Mouse (Mus musculus): ENCODE results near the gene Ncf2. TPM values are rescaled to one million over a fixed set of nuclear protein-coding genes. Genes with fewer than 3 reads are reported as not detected.

Gene Ncf2
- polyA plus RNA-seq, 1 experiment = 0.07 TPM

DNA sequence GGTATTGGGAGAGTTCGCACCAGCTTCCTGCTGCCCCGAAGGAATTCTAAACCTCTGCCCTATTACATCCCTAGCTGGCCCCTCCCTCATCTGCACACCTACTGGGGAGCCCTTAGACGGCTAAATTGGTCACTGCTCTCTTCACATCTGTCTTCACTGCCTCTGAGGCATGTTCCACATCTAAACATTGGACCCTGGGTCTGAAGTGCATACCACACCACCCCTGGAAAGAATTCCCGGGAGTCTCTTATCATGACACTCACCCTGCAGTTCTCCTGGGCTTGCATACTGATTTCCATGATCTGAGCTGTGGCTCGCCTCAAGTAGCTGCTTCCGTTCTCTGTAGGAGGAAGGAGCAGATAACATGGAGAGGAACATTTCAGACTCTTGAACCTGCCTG lies 9.2 kb upstream of the Ncf2 start:
- no peak overlapping the region for H3K4me3 ChIP-seq
- H3K36me3 ChIP-seq (ENCODE audit: control insufficient read depth, insufficient read depth) = no peaks in the 10 kb centered on the region
- H3K4me2 ChIP-seq (ENCODE audit: low read depth) = no peak overlapping the region
- TF ChIP-seq TCF3 (IDR thresholded peaks at IDR 0.05; ENCODE audit: insufficient read length, low read depth) (no peak), MAX (IDR thresholded peaks at IDR 0.05; ENCODE audit: low read depth) (no peak), TCF12 (IDR thresholded peaks at IDR 0.05; ENCODE audit: insufficient read depth, poor library complexity, severe bottlenecking) (no peak), POLR2AphosphoS2 (IDR thresholded peaks at IDR 0.05; ENCODE audit: insufficient read length, low read depth) (no peak), MYOD1 (IDR thresholded peaks at IDR 0.05; ENCODE audit: control insufficient read depth in 1 of 3, insufficient read length in 2 of 3, low read depth in 2 of 3) (no peak), REST (IDR thresholded peaks at IDR 0.05; ENCODE audit: insufficient read depth, insufficient read length) (no peak), E2F4 (IDR thresholded peaks at IDR 0.05; ENCODE audit: insufficient read depth) (no peak), MYOG (IDR thresholded peaks at IDR 0.05; ENCODE audit: control insufficient read depth in 1 of 3, insufficient read depth in 1 of 3, insufficient read length in 2 of 3, low read depth in 2 of 3) (no peak), CEBPB (IDR thresholded peaks at IDR 0.05; ENCODE audit: insufficient read depth, poor library complexity, severe bottlenecking) (no peak), POLR2A (IDR thresholded peaks at IDR 0.05; ENCODE audit: insufficient read length, low read depth) (no peak), SRF (IDR thresholded peaks at IDR 0.05; ENCODE audit: control insufficient read depth, insufficient read length, low read depth) (no peak), USF1 (IDR thresholded peaks at IDR 0.05; ENCODE audit: low read depth) (no peak)
- no peaks in the 10 kb centered on the region for H3K27me3 ChIP-seq (ENCODE audit: control insufficient read depth, insufficient read depth, insufficient read length)
- no peak overlapping the region for H3ac ChIP-seq (ENCODE audit: control insufficient read depth, insufficient read length)
- no peaks in the 10 kb centered on the region for H3K79me2 ChIP-seq (ENCODE audit: control insufficient read depth, insufficient read depth)

- H3K4me2 ChIP-seq (ENCODE audit: low read depth) = no peak overlapping the region
- H3K36me3 ChIP-seq (ENCODE audit: control insufficient read depth, insufficient read depth) = no peaks in the 10 kb centered on the region
- no peak for TF ChIP-seq TCF12 (IDR thresholded peaks at IDR 0.05; ENCODE audit: insufficient read depth, poor library complexity, severe bottlenecking)
- no peak for TF ChIP-seq TCF3 (IDR thresholded peaks at IDR 0.05; ENCODE audit: insufficient read length, low read depth)
- TF ChIP-seq SRF (IDR thresholded peaks at IDR 0.05; ENCODE audit: control insufficient read depth, insufficient read length, low read depth) = no peak
- no peak for TF ChIP-seq REST (IDR thresholded peaks at IDR 0.05; ENCODE audit: insufficient read depth, insufficient read length)
- TF ChIP-seq MYOD1 (IDR thresholded peaks at IDR 0.05; ENCODE audit: control insufficient read depth in 1 of 3, insufficient read length in 2 of 3, low read depth in 2 of 3) = no peak
- TF ChIP-seq MYOG (IDR thresholded peaks at IDR 0.05; ENCODE audit: control insufficient read depth in 1 of 3, insufficient read depth in 1 of 3, insufficient read length in 2 of 3, low read depth in 2 of 3) = no peak
- TF ChIP-seq MAX (IDR thresholded peaks at IDR 0.05; ENCODE audit: low read depth) = no peak
- TF ChIP-seq USF1 (IDR thresholded peaks at IDR 0.05; ENCODE audit: low read depth) = no peak
- no peak for TF ChIP-seq POLR2AphosphoS2 (IDR thresholded peaks at IDR 0.05; ENCODE audit: insufficient read length, low read depth)
- no peak for TF ChIP-seq POLR2A (IDR thresholded peaks at IDR 0.05; ENCODE audit: insufficient read length, low read depth)
- TF ChIP-seq E2F4 (IDR thresholded peaks at IDR 0.05; ENCODE audit: insufficient read depth) = no peak
- TF ChIP-seq CEBPB (IDR thresholded peaks at IDR 0.05; ENCODE audit: insufficient read depth, poor library complexity, severe bottlenecking) = no peak
These were observed 8.7 kb upstream of the Ncf2 start for GRCm38 (mm10) chr1:152791269-152791668.

GRCm38 (mm10) chr1:152792736-152793494 lies 7.1 kb upstream of the Ncf2 start:
- Histone ChIP-seq H3ac (ENCODE audit: control insufficient read depth, insufficient read length) (no peak overlapping the region), H3K4me2 (ENCODE audit: low read depth) (no peak overlapping the region), H3K27me3 (ENCODE audit: control insufficient read depth, insufficient read depth, insufficient read length) (no peaks in the 10 kb centered on the region), H3K4me3 (no peak overlapping the region), H3K79me2 (ENCODE audit: control insufficient read depth, insufficient read depth) (no peaks in the 10 kb centered on the region), H3K36me3 (ENCODE audit: control insufficient read depth, insufficient read depth) (no peaks in the 10 kb centered on the region)
- no peak for TF ChIP-seq TCF12 (IDR thresholded peaks at IDR 0.05; ENCODE audit: insufficient read depth, poor library complexity, severe bottlenecking)
- no peak for TF ChIP-seq SRF (IDR thresholded peaks at IDR 0.05; ENCODE audit: control insufficient read depth, insufficient read length, low read depth)
- TF ChIP-seq MYOD1 (IDR thresholded peaks at IDR 0.05; ENCODE audit: control insufficient read depth in 1 of 3, insufficient read length in 2 of 3, low read depth in 2 of 3) = no peak
- no peak for TF ChIP-seq POLR2AphosphoS2 (IDR thresholded peaks at IDR 0.05; ENCODE audit: insufficient read length, low read depth)
- no peak for TF ChIP-seq MYOG (IDR thresholded peaks at IDR 0.05; ENCODE audit: control insufficient read depth in 1 of 3, insufficient read depth in 1 of 3, insufficient read length in 2 of 3, low read depth in 2 of 3)
- TF ChIP-seq USF1 (IDR thresholded peaks at IDR 0.05; ENCODE audit: low read depth) = no peak
- TF ChIP-seq MAX (IDR thresholded peaks at IDR 0.05; ENCODE audit: low read depth) = no peak
- no peak for TF ChIP-seq REST (IDR thresholded peaks at IDR 0.05; ENCODE audit: insufficient read depth, insufficient read length)
- no peak for TF ChIP-seq POLR2A (IDR thresholded peaks at IDR 0.05; ENCODE audit: insufficient read length, low read depth)
- TF ChIP-seq CEBPB (IDR thresholded peaks at IDR 0.05; ENCODE audit: insufficient read depth, poor library complexity, severe bottlenecking) = no peak
- TF ChIP-seq E2F4 (IDR thresholded peaks at IDR 0.05; ENCODE audit: insufficient read depth) = no peak

More at GRCm38 (mm10) chr1:152791269-152791668, 8.7 kb upstream of the Ncf2 start:
- Histone ChIP-seq H3K79me2 (ENCODE audit: control insufficient read depth, insufficient read depth) (no peaks in the 10 kb centered on the region), H3K27me3 (ENCODE audit: control insufficient read depth, insufficient read depth, insufficient read length) (no peaks in the 10 kb centered on the region), H3K4me3 (no peak overlapping the region), H3ac (ENCODE audit: control insufficient read depth, insufficient read length) (no peak overlapping the region)

DNA sequence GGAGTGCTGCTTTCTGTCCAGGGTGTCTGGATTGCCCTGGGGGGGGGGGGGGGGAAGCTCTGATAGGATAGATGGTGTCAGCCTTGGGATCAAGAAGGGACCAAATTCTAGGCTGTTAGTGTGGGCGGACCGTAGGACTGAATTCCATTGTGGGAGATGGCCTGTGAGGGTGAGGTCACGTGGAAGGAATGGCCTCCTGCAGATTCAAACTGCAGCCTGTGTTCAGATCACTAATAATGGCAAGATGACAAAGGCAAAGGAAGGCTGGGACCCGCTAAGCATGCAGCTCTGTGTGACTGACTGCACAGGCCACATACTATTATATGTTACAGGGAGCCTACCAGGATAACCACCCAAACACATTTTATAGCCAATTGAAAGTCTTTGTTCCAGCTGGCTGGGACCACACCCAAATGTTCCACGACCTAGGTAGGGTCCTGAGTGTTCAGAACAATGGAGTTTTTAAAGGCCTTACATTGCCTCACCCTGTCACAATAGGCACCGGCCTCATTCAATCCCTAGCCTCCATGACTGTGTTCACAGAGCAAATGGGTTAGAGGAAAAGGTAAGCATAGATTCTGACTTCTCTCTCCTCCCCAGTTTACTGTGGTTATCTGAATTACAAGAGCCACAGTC lies 6.4 kb upstream of the Ncf2 start:
- Histone ChIP-seq H3K27me3 (ENCODE audit: control insufficient read depth, insufficient read depth, insufficient read length) (no peaks in the 10 kb centered on the region), H3K79me2 (ENCODE audit: control insufficient read depth, insufficient read depth) (no peaks in the 10 kb centered on the region), H3ac (ENCODE audit: control insufficient read depth, insufficient read length) (no peak overlapping the region), H3K4me2 (ENCODE audit: low read depth) (no peak overlapping the region), H3K36me3 (ENCODE audit: control insufficient read depth, insufficient read depth) (no peaks in the 10 kb centered on the region), H3K4me3 (no peak overlapping the region)
- no peak for TF ChIP-seq TCF12 (IDR thresholded peaks at IDR 0.05; ENCODE audit: insufficient read depth, poor library complexity, severe bottlenecking)
- no peak for TF ChIP-seq POLR2AphosphoS2 (IDR thresholded peaks at IDR 0.05; ENCODE audit: insufficient read length, low read depth)
- no peak for TF ChIP-seq USF1 (IDR thresholded peaks at IDR 0.05; ENCODE audit: low read depth)
- TF ChIP-seq MAX (IDR thresholded peaks at IDR 0.05; ENCODE audit: low read depth) = no peak
- no peak for TF ChIP-seq E2F4 (IDR thresholded peaks at IDR 0.05; ENCODE audit: insufficient read depth)
- TF ChIP-seq TCF3 (IDR thresholded peaks at IDR 0.05; ENCODE audit: insufficient read length, low read depth) = no peak
- TF ChIP-seq MYOD1 (IDR thresholded peaks at IDR 0.05; ENCODE audit: control insufficient read depth in 1 of 3, insufficient read length in 2 of 3, low read depth in 2 of 3) = no peak
- TF ChIP-seq REST (IDR thresholded peaks at IDR 0.05; ENCODE audit: insufficient read depth, insufficient read length) = no peak
- no peak for TF ChIP-seq SRF (IDR thresholded peaks at IDR 0.05; ENCODE audit: control insufficient read depth, insufficient read length, low read depth)
- TF ChIP-seq POLR2A (IDR thresholded peaks at IDR 0.05; ENCODE audit: insufficient read length, low read depth) = no peak
- no peak for TF ChIP-seq MYOG (IDR thresholded peaks at IDR 0.05; ENCODE audit: control insufficient read depth in 1 of 3, insufficient read depth in 1 of 3, insufficient read length in 2 of 3, low read depth in 2 of 3)
